Mouse (Mus musculus): Measurements from ENCODE around the gene Btbd35f15.

The Btbd35f15 gene

DNA sequence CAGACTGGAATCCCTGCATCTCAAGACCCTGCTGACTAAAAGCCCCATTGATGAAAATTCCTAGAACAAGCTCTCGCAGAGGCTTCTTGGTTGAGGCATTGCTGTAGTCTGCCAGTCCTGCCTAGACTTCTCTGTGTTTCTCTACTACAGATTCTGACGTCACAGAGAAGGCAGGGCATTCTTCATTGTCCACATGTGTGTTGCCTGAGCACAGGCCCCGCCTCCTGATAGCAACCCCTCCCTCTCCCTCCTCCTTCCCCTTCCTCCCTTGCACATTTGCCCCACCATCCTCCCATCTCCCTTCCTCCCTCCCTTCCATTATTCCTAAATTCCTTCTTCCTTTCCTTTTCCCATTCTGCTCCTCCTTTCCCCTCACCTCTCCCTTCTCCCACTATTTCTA, at the start of gene Btbd35f15:
Gene Btbd35f15, minus strand, starts transcription at position 101 of the 400 bp plus-strand sequence.
- in situ Hi-C loops (cut with MboI, MseI), result loop anchor here (25.0 kb wide), 1 partner anchor 115 kb away; no protein-coding TSS in a partner anchor
